Mouse (Mus musculus): ENCODE measurements around the gene Cib2.

DNA sequence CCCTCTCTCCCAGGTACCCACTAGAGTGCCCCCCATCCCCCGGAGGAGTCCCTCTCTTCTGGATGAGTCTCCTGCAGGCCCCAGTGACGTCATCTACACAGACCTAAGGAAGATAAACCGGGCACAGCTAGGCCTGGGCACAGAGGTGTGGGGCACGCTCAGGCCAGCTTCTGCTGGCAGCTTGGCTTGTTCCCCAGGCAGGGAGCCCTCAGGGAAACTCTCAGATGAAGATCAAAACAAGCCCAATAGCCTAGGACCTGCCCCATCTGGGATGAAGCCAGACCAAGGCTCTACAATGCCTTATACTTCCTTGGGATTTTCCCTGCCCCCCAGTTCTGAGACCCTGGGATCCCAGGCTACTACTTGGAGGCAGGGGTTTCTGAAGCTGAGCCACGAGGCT is 19.2 kb downstream of the Cib2 start:
- no peak for TF ChIP-seq CTCF (IDR thresholded peaks at IDR 0.05)
- TF ChIP-seq POLR2A (IDR thresholded peaks at IDR 0.05; ENCODE audit: insufficient read depth, low read depth, low read length) = no peak
- no peak for TF ChIP-seq EP300 (IDR thresholded peaks at IDR 0.05; ENCODE audit: insufficient read depth, low read depth, low read length)

All from heart, adult 2 months (tissue).